Mouse (Mus musculus) cerebellum, adult 2 months (tissue): ENCODE data around the gene Sp2. TPM values are rescaled to one million over a fixed set of nuclear protein-coding genes. Genes with fewer than 3 reads are reported as not detected.

ENCODE experiments used
- DNase-seq, 2 experiments: peaks; one replicate each; pipeline ENCODE4 v3.0.0; 2021
- H3K27ac ChIP-seq: fragments of 200-500 bp; 2 replicates; pipeline ENCODE4 v1.5.1; 2012; ENCODE audit warnings: low read length, control low read depth, inconsistent platforms; ENCODE audit not compliant: insufficient read depth
- H3K27me3 ChIP-seq: fragments of 200-500 bp; 2 replicates; pipeline ENCODE4 v1.6.1; 2012; ENCODE audit warnings: inconsistent platforms, mild to moderate bottlenecking, low read length, moderate library complexity; ENCODE audit not compliant: control insufficient read depth, insufficient read depth
- H3K4me1 ChIP-seq: fragments of 200-500 bp; 2 replicates; pipeline ENCODE4 v1.6.1; 2011; ENCODE audit warnings: low read length; ENCODE audit not compliant: control insufficient read depth, insufficient read depth
- H3K4me3 ChIP-seq: fragments of 200-500 bp; replicated peaks from 2 replicates; pipeline ENCODE3; 2011; ENCODE audit warnings: mild to moderate bottlenecking, low read depth, low read length, control low read depth; ENCODE audit not compliant: insufficient read depth
- CTCF ChIP-seq: fragments of 200-500 bp; IDR thresholded peaks from 2 replicates; pipeline ENCODE4 v1.5.1; 2011; ENCODE audit warnings: low read depth, mild to moderate bottlenecking, control low read depth, low read length, moderate library complexity, borderline replicate concordance; ENCODE audit not compliant: insufficient read depth
- POLR2A ChIP-seq: fragments of 200-500 bp; IDR thresholded peaks from 2 replicates; pipeline ENCODE4 v1.6.1; 2011; ENCODE audit warnings: low read length, control low read depth, borderline replicate concordance; ENCODE audit not compliant: insufficient read depth
- WGBS: fragments of 180-500 bp; shearing (Covaris S2); methylation state at CpG from one replicate; pipeline ENCODE4 v1.1.7; 2018; 5-methylcytosine and 5-hydroxymethylcytosine counted together
- polyA plus RNA-seq: library from polyadenylated mRNA; depleted of rRNA; stranded (reverse); fragments of >200 nt; gene quantifications from 2 replicates; pipeline ENCODE4 v1.2.3, GENCODE M21; 2012; rRNA removed

The Sp2 gene
- polyA plus RNA-seq, 1 experiment: 15.4 TPM

- DNase-seq: no peak
- H3K27ac ChIP-seq: no peak overlapping the region
- TF ChIP-seq CTCF: no peak
- TF ChIP-seq POLR2A: no peak
- WGBS: 25% methylated on average over 13 of the region's 13 CpGs
- H3K4me1 ChIP-seq: no peaks in the 10 kb centered on the region
- peak overlapping the region; percentile 28 for H3K4me3 ChIP-seq
- H3K27me3 ChIP-seq: no peaks in the 10 kb centered on the region
These were observed 65.8 kb downstream of the Sp2 start for GRCm38 (mm10) chr11:96916885-96917396.

GRCm38 (mm10) chr11:96916044-96916884, 66.5 kb downstream of the Sp2 start, which contains the start of gene Cdk5rap3:
Gene Cdk5rap3 (minus strand): TSS chr11:96916496.
- TF ChIP-seq POLR2A (peak; percentile 73; the same call in 1 of the 2 replicates), CTCF (peak; percentile 81)
- DNase-seq: peak; percentile 98 to 100
- Histone ChIP-seq H3K4me1 (no peaks in the 10 kb centered on the region), H3K4me3 (peak within 1 kb of the TSS; percentile 78), H3K27ac (peak within 1 kb of the TSS; percentile 40; the same call in 1 of the 2 replicates), H3K27me3 (no peaks in the 10 kb centered on the region)
- under 1% methylated on average over 55 of the region's 55 CpGs for WGBS

- WGBS: 82% methylated on average over 11 of the region's 11 CpGs
These were observed 70.1 kb downstream of the Sp2 start for GRCm38 (mm10) chr11:96912682-96913081.

GRCm38 (mm10) chr11:96910003-96910402, 72.8 kb downstream of the Sp2 start:
- 11% methylated on average over 7 of the region's 7 CpGs for WGBS
- Histone ChIP-seq H3K27me3 (no peaks in the 10 kb centered on the region), H3K4me3 (no peak overlapping the region), H3K4me1 (peaks cover 11% of the 10 kb centered on the region), H3K27ac (no peak overlapping the region)
- TF ChIP-seq CTCF: peak; percentile 95
- TF ChIP-seq POLR2A: no peak
- peak; percentile 80 to 86 for DNase-seq

More at GRCm38 (mm10) chr11:96912682-96913081, 70.1 kb downstream of the Sp2 start:
- no peaks in the 10 kb centered on the region for H3K27me3 ChIP-seq
- no peak overlapping the region for H3K27ac ChIP-seq
- DNase-seq: no peak
- TF ChIP-seq POLR2A: no peak
- TF ChIP-seq CTCF: no peak
- peaks cover 11% of the 10 kb centered on the region for H3K4me1 ChIP-seq
- no peak overlapping the region for H3K4me3 ChIP-seq

GRCm38 (mm10) chr11:96908594-96908993, 74.2 kb downstream of the Sp2 start:
- no peak overlapping the region for H3K4me3 ChIP-seq
- H3K27ac ChIP-seq: no peak overlapping the region
- DNase-seq: no peak
- H3K27me3 ChIP-seq: no peaks in the 10 kb centered on the region
- no peak for TF ChIP-seq POLR2A
- TF ChIP-seq CTCF: no peak
- peaks cover 11% of the 10 kb centered on the region for H3K4me1 ChIP-seq
- WGBS: 30% methylated on average over 12 of the region's 12 CpGs

- DNase-seq: no peak
- WGBS: 62% methylated on average over 15 of the region's 15 CpGs
- Histone ChIP-seq H3K27me3 (no peaks in the 10 kb centered on the region), H3K4me3 (no peak overlapping the region), H3K4me1 (peaks cover 19% of the 10 kb centered on the region), H3K27ac (no peak overlapping the region)
- no peak for TF ChIP-seq POLR2A
- no peak for TF ChIP-seq CTCF
These were observed 76.2 kb downstream of the Sp2 start for GRCm38 (mm10) chr11:96906431-96907161.

Other genes starting within 250 kb of the Sp2 start
- gene Snx11, start 205.4 kb downstream of the Sp2 start, polyA plus RNA-seq: 38.5 and 38.9 TPM in 2 replicates
- 37.9 and 40.7 TPM in 2 replicates for gene Cbx1, start 193.8 kb downstream of the Sp2 start, polyA plus RNA-seq
- 183 and 215 TPM in 2 replicates for gene Nfe2l1, start 153.0 kb downstream of the Sp2 start, polyA plus RNA-seq
- 9.5 and 10.9 TPM in 2 replicates for gene Copz2, start 133.1 kb downstream of the Sp2 start, polyA plus RNA-seq
- gene Cdk5rap3, start 66.5 kb downstream of the Sp2 start, polyA plus RNA-seq: 40.7 and 41.2 TPM in 2 replicates
- not detected in 2 replicates for gene Prr15l, start 54.9 kb downstream of the Sp2 start, polyA plus RNA-seq
- gene Pnpo, start 39.0 kb downstream of the Sp2 start, polyA plus RNA-seq: 55.4 and 59.5 TPM in 2 replicates
- gene Sp6, start 30.4 kb upstream of the Sp2 start, polyA plus RNA-seq: 1.4 and 2.1 TPM in 2 replicates
- gene Scrn2, start 47.0 kb upstream of the Sp2 start, polyA plus RNA-seq: 12.2 and 13.9 TPM in 2 replicates
- gene Lrrc46, start 58.4 kb upstream of the Sp2 start, polyA plus RNA-seq: 1.2 and 1.4 TPM in 2 replicates
- gene Mrpl10, start 58.6 kb upstream of the Sp2 start, polyA plus RNA-seq: 83.5 and 88.5 TPM in 2 replicates
- 25.5 and 26.5 TPM in 2 replicates for gene Osbpl7, start 67.7 kb upstream of the Sp2 start, polyA plus RNA-seq
- 0.03 TPM in 2 replicates for gene Tbx21, start 132.4 kb upstream of the Sp2 start, polyA plus RNA-seq
- 94.3 and 97.7 TPM in 2 replicates for gene Tbkbp1, start 168.5 kb upstream of the Sp2 start, polyA plus RNA-seq
- 82.0 and 83.9 TPM in 2 replicates for gene Kpnb1, start 204.9 kb upstream of the Sp2 start, polyA plus RNA-seq